Mouse (Mus musculus) layer of hippocampus, adult 8-10 months (tissue): ENCODE data around the gene Runx2. TPM values are rescaled to one million over a fixed set of nuclear protein-coding genes. Genes with fewer than 3 reads are reported as not detected.

ENCODE experiments used
- DNase-seq, 2 experiments: peaks; one replicate each; pipeline ENCODE4 v3.0.0; 2022; ENCODE audit warnings: low spot score in 2 of 2
- total RNA-seq, 4 experiments: library from RNA; stranded (reverse); gene quantifications; 2 replicates each; pipeline ENCODE4 v1.2.4; 2022

Runx2 gene
- total RNA-seq, 4 experiments from 2014 or later = 13.2 to 17.8 (median 14.8) TPM

GRCm38 (mm10) chr17:44623707-44624106, 190.9 kb downstream of the Runx2 start:
- no peak for DNase-seq

DNA sequence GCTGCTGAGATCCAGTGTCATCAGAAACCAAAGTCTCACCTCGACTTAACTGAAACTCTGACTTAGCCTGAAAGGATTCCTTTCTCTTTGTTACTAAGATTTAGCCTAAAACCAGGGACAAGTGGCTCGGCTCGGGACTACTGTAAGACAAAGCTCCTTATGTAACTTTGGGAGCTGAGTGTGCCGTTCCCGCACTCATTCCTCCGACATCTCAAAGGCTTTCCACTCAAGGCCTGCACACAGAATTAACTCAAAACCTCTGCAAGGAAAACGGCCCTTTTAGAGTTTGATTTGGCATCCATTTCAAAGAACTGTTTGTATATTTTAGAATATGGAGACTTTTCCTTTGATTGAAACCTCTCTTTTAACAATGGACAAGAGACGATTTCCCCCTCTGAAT, 191.3 kb downstream of the Runx2 start:
- no peak for DNase-seq

DNA sequence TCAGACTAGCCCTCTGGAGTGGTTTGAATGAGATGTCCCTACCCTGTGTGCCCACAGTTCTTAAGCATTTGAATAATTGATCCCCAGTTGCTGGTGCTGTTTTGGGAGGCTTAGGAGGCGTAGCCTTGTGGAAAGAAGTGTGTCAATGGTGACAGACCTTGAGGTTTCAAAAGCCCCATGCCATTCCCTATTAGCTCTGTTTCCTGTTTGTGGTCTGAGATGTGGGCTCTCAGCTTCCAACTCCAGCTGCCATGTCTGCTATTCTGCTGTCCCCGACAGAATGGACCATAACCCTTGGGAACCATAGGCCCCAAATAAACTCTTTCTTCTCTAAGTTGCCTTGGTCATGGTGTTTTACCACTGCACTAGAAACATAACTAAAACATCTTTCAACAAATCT, 194.1 kb downstream of the Runx2 start:
- DNase-seq = no peak

DNA sequence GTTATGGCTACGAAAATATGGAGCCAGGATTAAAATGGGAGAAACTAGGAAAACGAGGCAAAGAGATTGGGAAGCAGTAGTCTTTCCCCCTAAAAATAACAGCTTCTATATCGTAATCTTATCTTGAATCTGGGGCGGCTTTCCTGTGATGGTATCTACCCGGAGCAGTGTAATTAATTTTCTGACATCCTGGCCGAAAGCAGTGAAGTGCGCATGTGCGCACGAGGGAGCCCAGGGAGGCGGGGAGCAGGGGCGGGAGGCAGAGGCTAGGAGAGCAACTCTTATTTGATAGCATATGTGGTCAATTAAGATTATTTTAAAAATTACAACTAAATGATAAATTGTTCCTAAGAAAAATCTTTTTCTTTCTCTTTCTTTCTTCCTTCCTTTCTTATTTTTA, 195.9 kb downstream of the Runx2 start:
- no peak for DNase-seq

- DNase-seq = peak; percentile 60
Observed at GRCm38 (mm10) chr17:44618175-44618574, 196.4 kb downstream of the Runx2 start.

GRCm38 (mm10) chr17:44617741-44618140, 196.9 kb downstream of the Runx2 start:
- no peak for DNase-seq

DNA sequence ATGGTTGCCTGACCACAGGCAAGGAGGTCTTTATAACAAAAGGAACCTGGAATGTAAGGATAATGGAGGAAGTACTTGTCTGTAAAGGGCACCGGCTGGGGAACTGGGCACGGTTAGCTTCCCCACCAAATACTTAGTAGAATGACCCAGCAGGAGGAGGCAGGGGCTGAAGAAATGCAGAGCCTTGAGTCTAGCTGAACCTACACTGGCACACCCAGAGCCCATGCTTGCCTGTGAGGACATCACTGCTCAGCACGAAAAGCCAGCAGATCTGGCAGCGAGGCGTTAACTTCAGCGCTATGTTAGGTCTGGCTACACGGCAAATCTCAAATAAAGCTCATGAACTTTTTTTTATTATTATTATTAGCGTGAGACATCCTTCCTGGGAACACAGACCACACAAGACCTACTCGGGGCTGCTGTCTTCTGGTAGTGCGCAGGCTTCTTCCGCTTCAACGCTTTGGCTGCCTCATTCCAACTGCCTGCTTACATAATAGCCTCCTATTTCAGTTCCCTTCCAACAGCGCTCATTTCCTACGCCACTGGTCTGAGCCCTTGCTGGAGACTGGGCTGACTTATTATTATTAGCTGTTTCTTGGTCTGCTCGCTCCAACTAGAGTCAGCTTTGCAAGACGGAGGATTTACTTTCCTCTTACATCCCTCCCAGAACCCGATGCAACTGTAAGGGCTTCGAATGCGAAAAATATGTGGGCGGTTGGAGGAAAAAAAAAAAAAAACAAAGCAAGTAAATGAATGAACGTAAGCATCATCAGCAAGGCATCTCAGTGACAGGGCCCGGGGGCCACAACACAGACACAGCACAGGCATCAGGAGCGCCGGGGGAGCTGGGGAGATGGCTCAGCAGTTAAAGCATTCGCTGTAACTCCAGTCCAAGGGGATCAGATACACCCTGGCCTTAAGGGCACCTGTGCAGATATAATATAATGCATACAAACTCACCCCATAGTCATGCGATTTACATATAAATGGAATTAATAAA, 200.6 kb downstream of the Runx2 start:
- peak; percentile 65 to 77 for DNase-seq

GRCm38 (mm10) chr17:44612641-44613040, 202.0 kb downstream of the Runx2 start:
- no peak for DNase-seq

GRCm38 (mm10) chr17:44612002-44612401, 202.6 kb downstream of the Runx2 start:
- DNase-seq = no peak

DNA sequence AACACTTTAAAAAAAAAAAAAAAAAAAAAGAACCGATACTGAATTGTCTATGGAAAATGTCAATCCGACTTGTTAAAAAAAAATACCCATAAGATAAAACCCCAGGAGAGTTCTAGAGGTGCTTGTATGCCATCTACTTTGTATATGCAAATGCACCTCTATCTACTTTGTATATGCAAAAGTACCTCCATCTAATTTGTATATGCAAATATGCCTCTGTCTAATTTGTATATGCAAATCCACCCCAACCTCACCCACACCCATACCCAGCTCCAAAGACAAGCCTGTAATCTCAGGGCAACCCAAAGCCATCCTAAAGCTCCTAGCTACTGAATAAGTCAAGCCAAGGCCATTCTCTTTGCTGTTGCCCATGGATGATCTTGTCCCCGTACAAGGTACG, 203.1 kb downstream of the Runx2 start:
- DNase-seq = no peak

GRCm38 (mm10) chr17:44610828-44611227, 203.8 kb downstream of the Runx2 start:
- DNase-seq = no peak

GRCm38 (mm10) chr17:44609897-44610641, 204.5 kb downstream of the Runx2 start:
- DNase-seq = no peak

GRCm38 (mm10) chr17:44609356-44609755, 205.2 kb downstream of the Runx2 start:
- no peak for DNase-seq

DNA sequence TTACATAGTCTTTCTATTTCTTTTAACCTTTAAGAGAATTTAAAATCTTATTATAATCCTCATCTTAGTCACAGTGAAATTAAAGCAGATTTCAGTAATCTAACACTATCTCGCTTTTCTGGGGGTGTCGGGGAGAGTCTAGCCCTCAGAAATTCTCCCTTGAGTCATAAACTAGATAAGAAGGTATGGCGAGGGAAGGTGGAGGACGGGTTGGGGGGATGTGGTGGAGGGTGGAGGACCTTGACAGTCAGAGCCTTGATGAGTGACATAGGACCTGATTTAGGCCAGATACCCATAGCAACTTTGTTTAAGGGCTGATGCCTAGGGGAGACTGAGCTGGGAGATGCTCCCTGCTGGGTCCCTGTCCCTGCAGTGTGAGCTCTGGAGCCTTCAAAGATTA, 205.7 kb downstream of the Runx2 start:
- no peak for DNase-seq

- DNase-seq = no peak
Observed at GRCm38 (mm10) chr17:44607383-44607782, 207.2 kb downstream of the Runx2 start.

DNA sequence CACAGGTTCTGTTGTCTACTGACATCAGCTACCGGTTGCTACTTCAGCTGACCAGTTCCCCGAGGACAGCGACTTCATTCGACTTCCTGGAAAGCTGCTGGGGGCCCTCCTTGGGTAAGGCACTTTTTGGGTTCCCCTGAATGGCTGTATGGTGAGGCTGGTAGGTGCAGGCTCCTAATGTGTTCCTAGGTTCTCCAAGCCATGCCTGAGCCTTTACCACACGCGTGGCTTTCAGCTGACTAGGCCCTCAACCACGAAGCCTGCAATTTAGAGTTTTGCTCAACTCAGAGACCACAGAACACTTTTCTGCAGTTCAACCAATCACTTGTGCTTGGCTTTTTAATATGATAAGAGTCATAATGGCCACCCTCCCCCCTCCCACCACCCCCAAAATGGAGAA, 208.4 kb downstream of the Runx2 start:
- DNase-seq = no peak

- DNase-seq = no peak
Observed at GRCm38 (mm10) chr17:44605749-44606148, 208.8 kb downstream of the Runx2 start.

DNA sequence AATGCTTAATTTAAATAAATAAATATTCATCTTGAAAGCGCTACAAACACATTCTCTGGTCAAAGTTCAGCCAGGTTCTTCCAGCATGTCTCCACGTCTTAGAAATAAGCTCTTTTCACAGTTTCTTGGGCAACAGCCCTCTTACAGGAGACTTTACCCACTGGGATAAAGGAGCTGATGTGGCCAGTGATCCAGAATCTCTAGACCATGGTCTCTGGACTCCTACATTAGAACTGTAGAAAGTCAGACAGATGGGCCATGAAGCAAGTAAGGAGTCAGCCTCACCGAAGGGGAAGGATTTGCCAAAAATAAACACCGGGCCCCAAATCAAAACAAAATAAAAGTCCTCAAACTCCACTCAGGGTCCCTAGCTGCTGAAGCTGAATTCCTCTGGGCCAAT, 211.4 kb downstream of the Runx2 start:
- no peak for DNase-seq

GRCm38 (mm10) chr17:44601317-44602021, 213.1 kb downstream of the Runx2 start:
- no peak for DNase-seq

- DNase-seq = no peak
Observed at GRCm38 (mm10) chr17:44599856-44600255, 214.7 kb downstream of the Runx2 start.

DNA sequence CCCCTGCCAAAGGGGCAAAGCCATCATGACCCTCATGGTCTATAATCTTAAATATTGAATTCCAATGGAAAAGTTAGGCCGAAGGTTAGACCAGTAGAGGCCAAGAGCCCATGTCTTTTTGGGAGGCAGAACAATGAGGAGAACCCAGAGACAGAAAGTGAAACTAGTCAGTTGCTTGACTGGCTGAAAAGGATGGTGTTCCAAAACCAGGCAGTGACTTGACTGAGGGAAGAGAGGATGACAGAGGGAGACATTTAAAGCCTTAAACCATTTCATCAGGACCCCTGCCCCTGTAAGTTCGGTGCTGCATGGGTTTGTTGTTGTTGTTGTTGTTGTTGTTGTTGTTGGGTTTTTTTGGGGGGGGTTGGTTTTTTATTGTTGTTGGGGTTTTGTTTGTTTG, 215.5 kb downstream of the Runx2 start:
- no peak for DNase-seq
